Mouse (Mus musculus): Measurements from ENCODE around the gene Prdx5.

DNA sequence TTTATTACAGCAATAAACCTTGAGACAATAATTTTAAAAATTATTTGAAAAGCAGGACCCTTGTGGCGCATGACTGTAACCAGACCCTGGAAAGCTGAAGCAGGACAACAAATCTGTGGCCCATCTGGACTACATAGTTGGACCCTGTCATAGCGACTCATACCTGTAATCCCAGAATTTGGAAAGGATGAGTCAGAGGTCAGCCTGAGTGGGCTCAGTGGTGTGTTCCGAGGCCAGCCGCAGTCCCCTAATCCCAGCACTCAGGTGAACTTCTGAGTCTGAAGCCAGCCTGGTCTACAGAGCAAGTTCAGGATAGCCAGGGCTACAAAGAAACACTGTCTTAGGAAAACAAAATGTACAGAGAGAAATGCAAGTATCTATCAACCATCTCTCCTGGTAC, 48.5 kb downstream of the Prdx5 start:
- TF ChIP-seq MAX (IDR thresholded peaks at IDR 0.05; ENCODE audit: low read depth) = no peak
- TF ChIP-seq USF1 (IDR thresholded peaks at IDR 0.05; ENCODE audit: low read depth) = no peak
- TF ChIP-seq POLR2AphosphoS2 (IDR thresholded peaks at IDR 0.05; ENCODE audit: insufficient read length, low read depth) = no peak
- no peak for TF ChIP-seq POLR2A (IDR thresholded peaks at IDR 0.05; ENCODE audit: insufficient read length, low read depth)
- TF ChIP-seq MYOD1 (IDR thresholded peaks at IDR 0.05; ENCODE audit: control insufficient read depth in 1 of 3, insufficient read length in 2 of 3, low read depth in 2 of 3) = no peak
- TF ChIP-seq TCF3 (IDR thresholded peaks at IDR 0.05; ENCODE audit: insufficient read length, low read depth) = no peak
- TF ChIP-seq MYOG (IDR thresholded peaks at IDR 0.05; ENCODE audit: control insufficient read depth in 1 of 3, insufficient read depth in 1 of 3, insufficient read length in 2 of 3, low read depth in 2 of 3) = no peak
- no peak for TF ChIP-seq SRF (IDR thresholded peaks at IDR 0.05; ENCODE audit: control insufficient read depth, insufficient read length, low read depth)
- TF ChIP-seq E2F4 (IDR thresholded peaks at IDR 0.05; ENCODE audit: insufficient read depth) = no peak
- TF ChIP-seq CEBPB (IDR thresholded peaks at IDR 0.05; ENCODE audit: insufficient read depth, poor library complexity, severe bottlenecking) = no peak

Data from myocyte (in vitro differentiated cells).